Mouse (Mus musculus): Measurements from ENCODE around the gene Csrp2. TPM values are rescaled to one million over a fixed set of nuclear protein-coding genes. Genes with fewer than 3 reads are reported as not detected.

Csrp2 gene
- polyA plus RNA-seq, 1 experiment from 2014 or later = 15.7 TPM

GRCm38 (mm10) chr10:110974463-110974862, 54.9 kb downstream of the Csrp2 start:
- H3K4me3 ChIP-seq (replicated peaks) = no peak overlapping the region
- H3K36me3 ChIP-seq (replicated peaks) = peaks cover 18% of the 10 kb centered on the region
- no peaks in the 10 kb centered on the region for H3K27me3 ChIP-seq
- H3K9me3 ChIP-seq (replicated peaks) = no peaks in the 10 kb centered on the region
- H3K4me1 ChIP-seq (replicated peaks) = peaks cover 3% of the 10 kb centered on the region; the same call in 1 of the 2 replicates
- 50% methylated on average over 3 of the region's 3 CpGs for WGBS (ENCODE audit: insufficient replicate concordance)
- no peak overlapping the region for H3K9ac ChIP-seq
- no peak overlapping the region for H3K4me2 ChIP-seq
- ATAC-seq (ENCODE audit: insufficient read depth) = no peak
- no peak overlapping the region for H3K27ac ChIP-seq (replicated peaks)

- WGBS (ENCODE audit: insufficient replicate concordance) = 75% methylated on average over 1 of the region's 1 CpGs
- Histone ChIP-seq H3K27me3 (no peaks in the 10 kb centered on the region), H3K4me1 (replicated peaks) (peaks cover 7% of the 10 kb centered on the region; the same call in 1 of the 2 replicates), H3K9ac (no peak overlapping the region), H3K36me3 (replicated peaks) (peaks cover 18% of the 10 kb centered on the region), H3K9me3 (replicated peaks) (no peaks in the 10 kb centered on the region), H3K4me3 (replicated peaks) (no peak overlapping the region), H3K4me2 (no peak overlapping the region), H3K27ac (replicated peaks) (no peak overlapping the region)
- ATAC-seq (ENCODE audit: insufficient read depth) = no peak
These were observed 55.3 kb downstream of the Csrp2 start for GRCm38 (mm10) chr10:110974885-110975284.

GRCm38 (mm10) chr10:110976046-110976445, 56.5 kb downstream of the Csrp2 start:
- peaks cover 14% of the 10 kb centered on the region for H3K36me3 ChIP-seq (replicated peaks)
- no peak for ATAC-seq (ENCODE audit: insufficient read depth)

GRCm38 (mm10) chr10:110977379-110977778, 57.8 kb downstream of the Csrp2 start:
- Histone ChIP-seq H3K4me1 (replicated peaks) (peaks cover 16% of the 10 kb centered on the region; the same call in 1 of the 2 replicates), H3K4me2 (no peak overlapping the region), H3K4me3 (replicated peaks) (no peak overlapping the region), H3K27ac (replicated peaks) (no peak overlapping the region), H3K9me3 (replicated peaks) (no peaks in the 10 kb centered on the region), H3K27me3 (no peaks in the 10 kb centered on the region), H3K9ac (no peak overlapping the region), H3K36me3 (replicated peaks) (peaks cover 10% of the 10 kb centered on the region)
- no peak for ATAC-seq (ENCODE audit: insufficient read depth)
- WGBS (ENCODE audit: insufficient replicate concordance) = 46% methylated on average over 2 of the region's 2 CpGs

More at GRCm38 (mm10) chr10:110976046-110976445, 56.5 kb downstream of the Csrp2 start:
- no peak overlapping the region for H3K9ac ChIP-seq
- H3K27me3 ChIP-seq = no peaks in the 10 kb centered on the region
- no peak overlapping the region for H3K4me2 ChIP-seq
- no peaks in the 10 kb centered on the region for H3K9me3 ChIP-seq (replicated peaks)
- no peak overlapping the region for H3K27ac ChIP-seq (replicated peaks)
- H3K4me1 ChIP-seq (replicated peaks) = peaks cover 15% of the 10 kb centered on the region; the same call in 1 of the 2 replicates
- WGBS (ENCODE audit: insufficient replicate concordance) = 6% methylated on average over 1 of the region's 1 CpGs
- no peak overlapping the region for H3K4me3 ChIP-seq (replicated peaks)

DNA sequence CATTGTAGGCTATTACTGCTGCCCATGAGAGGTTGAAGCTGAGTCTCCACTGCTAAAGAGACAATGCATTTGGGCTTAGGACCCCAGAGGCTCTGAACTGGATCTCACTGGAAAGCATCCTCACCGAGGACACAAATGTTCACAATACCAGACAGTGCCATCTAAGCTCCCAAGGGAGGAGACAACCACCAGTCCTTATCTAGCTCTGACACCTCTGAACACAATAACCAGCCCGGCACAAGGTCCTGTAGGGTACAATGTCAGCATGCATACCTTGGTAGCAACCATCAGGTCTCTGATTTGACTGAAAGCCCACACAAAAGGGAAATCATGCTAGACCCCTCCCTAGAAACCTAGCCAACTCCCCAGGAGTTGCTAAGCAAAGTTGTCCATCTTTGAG, 59.8 kb downstream of the Csrp2 start:
- 25% methylated on average over 2 of the region's 2 CpGs for WGBS (ENCODE audit: insufficient replicate concordance)
- H3K27me3 ChIP-seq = no peaks in the 10 kb centered on the region
- no peak for ATAC-seq (ENCODE audit: insufficient read depth)

DNA sequence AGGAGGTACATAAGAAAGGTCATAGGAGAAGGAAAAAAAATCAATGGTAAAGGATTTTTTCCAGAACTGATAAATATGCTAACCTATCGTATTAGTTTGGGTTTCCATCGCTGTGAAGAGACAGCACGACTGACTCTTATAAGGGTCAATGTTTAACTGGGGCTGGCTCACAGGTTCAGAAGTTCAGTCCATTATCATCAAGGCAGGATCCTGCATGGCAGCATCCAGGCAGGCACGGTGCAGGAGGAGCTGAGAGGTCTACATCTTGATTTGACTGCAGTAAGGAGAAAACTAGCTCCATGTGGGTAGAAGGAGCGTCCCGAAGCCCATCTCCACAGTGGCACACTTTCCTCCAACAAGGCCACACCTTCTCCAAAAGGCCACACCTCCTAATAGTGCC, 60.9 kb downstream of the Csrp2 start:
- Histone ChIP-seq H3K4me1 (replicated peaks) (peaks cover 16% of the 10 kb centered on the region; the same call in 1 of the 2 replicates), H3K9me3 (replicated peaks) (no peaks in the 10 kb centered on the region), H3K36me3 (replicated peaks) (peaks cover 3% of the 10 kb centered on the region; the same call in 1 of the 2 replicates), H3K27me3 (no peaks in the 10 kb centered on the region), H3K4me2 (no peak overlapping the region), H3K9ac (no peak overlapping the region), H3K27ac (replicated peaks) (no peak overlapping the region), H3K4me3 (replicated peaks) (no peak overlapping the region)
- 74% methylated on average over 6 of the region's 6 CpGs for WGBS (ENCODE audit: insufficient replicate concordance)
- ATAC-seq (ENCODE audit: insufficient read depth) = no peak

More for the DNA sequence above, 59.8 kb downstream of the Csrp2 start:
- H3K4me3 ChIP-seq (replicated peaks) = no peak overlapping the region
- H3K36me3 ChIP-seq (replicated peaks) = peaks cover 3% of the 10 kb centered on the region; the same call in 1 of the 2 replicates
- H3K27ac ChIP-seq (replicated peaks) = no peak overlapping the region
- H3K4me2 ChIP-seq = no peak overlapping the region
- H3K4me1 ChIP-seq (replicated peaks) = peaks cover 16% of the 10 kb centered on the region; the same call in 1 of the 2 replicates
- H3K9me3 ChIP-seq (replicated peaks) = no peaks in the 10 kb centered on the region
- H3K9ac ChIP-seq = no peak overlapping the region

DNA sequence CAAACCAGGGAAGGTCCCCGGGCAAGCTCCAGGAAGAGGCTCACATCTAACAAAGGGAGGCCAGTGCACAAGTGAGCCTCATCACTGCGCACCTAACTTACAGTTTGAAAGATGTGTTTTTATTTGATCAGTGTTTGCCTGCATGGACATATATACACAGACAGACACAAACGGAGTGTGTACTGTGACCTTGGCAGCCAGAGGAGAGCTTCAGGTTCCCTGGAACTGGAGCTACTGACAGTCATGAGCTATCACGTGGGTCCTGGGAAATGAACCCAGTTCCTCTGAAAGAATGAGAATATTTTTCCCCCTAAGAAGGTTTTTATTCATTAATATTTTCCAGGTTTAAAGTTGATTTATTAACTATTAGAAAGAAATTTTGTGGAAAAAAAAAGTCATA, 63.2 kb downstream of the Csrp2 start:
- Histone ChIP-seq H3K4me2 (no peak overlapping the region), H3K9ac (no peak overlapping the region)
- no peak for ATAC-seq (ENCODE audit: insufficient read depth)

GRCm38 (mm10) chr10:110986682-110987081, 67.1 kb downstream of the Csrp2 start:
- peaks cover 9% of the 10 kb centered on the region for H3K4me1 ChIP-seq (replicated peaks)
- WGBS (ENCODE audit: insufficient replicate concordance) = 75% methylated on average over 17 of the region's 17 CpGs
- no peaks in the 10 kb centered on the region for H3K9me3 ChIP-seq (replicated peaks)
- no peaks in the 10 kb centered on the region for H3K36me3 ChIP-seq (replicated peaks)
- no peak overlapping the region for H3K4me2 ChIP-seq
- no peak overlapping the region for H3K9ac ChIP-seq
- H3K27ac ChIP-seq (replicated peaks) = no peak overlapping the region
- no peak for ATAC-seq (ENCODE audit: insufficient read depth)
- H3K4me3 ChIP-seq (replicated peaks) = no peak overlapping the region
- H3K27me3 ChIP-seq = no peaks in the 10 kb centered on the region

More for the DNA sequence above, 63.2 kb downstream of the Csrp2 start:
- Histone ChIP-seq H3K4me3 (replicated peaks) (no peak overlapping the region), H3K4me1 (replicated peaks) (peaks cover 16% of the 10 kb centered on the region; the same call in 1 of the 2 replicates), H3K9me3 (replicated peaks) (no peaks in the 10 kb centered on the region), H3K27ac (replicated peaks) (no peak overlapping the region), H3K36me3 (replicated peaks) (peaks cover 3% of the 10 kb centered on the region; the same call in 1 of the 2 replicates), H3K27me3 (no peaks in the 10 kb centered on the region)
- WGBS (ENCODE audit: insufficient replicate concordance) = 78% methylated on average over 4 of the region's 4 CpGs

Other genes starting within 250 kb of the Csrp2 start
- gene E2f7, start 174.3 kb upstream of the Csrp2 start, polyA plus RNA-seq (2015; fragmentation: Nextera tagmentation; extraction: Ambion mirVana) = 8.3 and 9.4 TPM in 2 replicates
- 5.1 and 5.6 TPM in 2 replicates for gene Zdhhc17, start 90.4 kb downstream of the Csrp2 start, polyA plus RNA-seq (2015; fragmentation: Nextera tagmentation; extraction: Ambion mirVana)
- gene Osbpl8, start 245.0 kb downstream of the Csrp2 start, polyA plus RNA-seq (2015; fragmentation: Nextera tagmentation; extraction: Ambion mirVana) = 10.0 and 10.2 TPM in 2 replicates

Measured in liver, embryonic 15.5 days (tissue).